Mouse (Mus musculus): ENCODE measurements at regions not wholly inside any gene's neighbourhood (a gene's known extent, or its start where the extent isn't known, plus 50 kb on each side); places are given as distances from the start of the nearest gene placed in this dataset.

DNA sequence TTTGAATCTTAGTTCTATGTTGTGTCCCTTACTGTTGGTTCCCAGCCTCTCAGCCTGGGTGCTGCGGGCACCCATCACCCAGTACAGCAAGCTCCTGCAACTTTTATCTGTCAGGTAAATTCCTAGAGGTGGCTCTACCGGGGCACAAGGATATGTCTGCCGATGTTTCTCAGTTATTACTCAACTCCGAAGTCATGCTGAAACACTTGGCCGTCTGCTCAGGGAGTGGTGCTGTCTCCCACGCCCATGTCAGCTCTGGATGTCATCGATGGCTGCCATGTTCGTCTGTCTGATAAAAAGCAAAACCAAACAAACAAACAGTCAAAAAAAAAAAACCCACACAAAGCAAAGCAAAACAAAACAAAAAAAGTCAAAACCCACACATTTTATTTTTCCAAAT lies 171.4 kb downstream of the Bmp7 start:
- no peak for DNase-seq (ENCODE audit: extremely low read depth, insufficient read length, low spot score)

DNA sequence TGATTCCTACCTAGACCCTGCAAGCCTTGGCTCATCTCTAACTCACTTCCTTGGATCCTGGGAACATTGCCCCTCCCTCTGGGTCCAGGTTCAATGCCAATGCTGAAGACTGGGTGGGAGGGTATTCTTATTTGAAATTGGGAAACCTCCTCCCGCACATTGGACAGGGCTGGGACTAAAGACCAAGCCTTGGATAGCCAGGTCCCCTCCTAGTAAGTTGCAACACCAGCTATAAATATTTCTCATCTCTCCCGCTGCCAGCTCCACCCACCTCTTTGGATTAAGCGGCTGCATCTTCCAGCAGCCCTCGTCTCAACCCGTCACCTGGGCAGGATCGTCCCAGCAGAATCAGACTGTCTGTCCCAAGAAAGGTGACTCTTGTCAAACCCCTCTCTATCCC lies 170.1 kb downstream of the Bmp7 start:
- no peak for DNase-seq (ENCODE audit: extremely low read depth, insufficient read length, low spot score)

DNA sequence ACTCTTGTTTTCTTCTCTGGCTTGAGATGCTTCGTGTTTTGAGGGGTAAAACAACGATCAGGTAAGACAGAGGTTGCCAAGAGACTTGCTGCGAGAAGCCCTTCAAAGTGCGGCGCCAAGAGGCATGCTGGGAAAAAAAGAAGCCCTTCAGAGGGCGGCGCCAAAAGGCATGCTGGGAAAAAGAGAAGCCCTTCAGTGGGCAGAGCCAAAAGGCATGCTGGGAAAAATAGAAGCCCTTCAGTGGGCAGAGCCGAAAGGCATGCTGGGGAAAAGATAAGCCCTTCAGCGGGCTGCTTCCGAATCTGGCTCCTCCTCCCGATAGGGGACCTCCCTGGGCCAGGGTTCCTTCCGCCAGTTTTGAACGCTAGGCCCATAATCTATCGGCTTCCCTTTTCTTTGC lies 169.5 kb downstream of the Bmp7 start:
- no peak for DNase-seq (ENCODE audit: extremely low read depth, insufficient read length, low spot score)

DNA sequence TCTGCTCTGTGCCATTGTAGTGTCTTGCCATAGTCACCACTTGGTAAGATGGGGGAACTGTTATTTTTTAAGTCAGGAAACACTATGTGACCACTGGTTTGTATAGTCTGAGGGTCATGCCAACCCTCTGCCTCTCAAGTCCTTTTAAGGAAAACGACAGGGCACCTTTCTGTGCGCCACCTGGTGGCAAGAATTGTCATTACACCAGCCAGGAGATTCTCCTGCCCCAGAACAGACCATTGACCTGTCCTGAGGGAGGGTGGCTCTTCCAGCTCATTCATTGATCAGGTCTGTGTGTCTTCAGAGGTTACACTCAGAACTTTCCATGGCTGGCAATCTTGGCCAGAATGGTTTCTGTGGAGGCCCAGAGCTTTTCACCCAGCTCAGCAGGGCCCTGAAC lies 166.9 kb downstream of the Bmp7 start:
- DNase-seq (ENCODE audit: extremely low read depth, insufficient read length, low spot score): peak; percentile 17

DNA sequence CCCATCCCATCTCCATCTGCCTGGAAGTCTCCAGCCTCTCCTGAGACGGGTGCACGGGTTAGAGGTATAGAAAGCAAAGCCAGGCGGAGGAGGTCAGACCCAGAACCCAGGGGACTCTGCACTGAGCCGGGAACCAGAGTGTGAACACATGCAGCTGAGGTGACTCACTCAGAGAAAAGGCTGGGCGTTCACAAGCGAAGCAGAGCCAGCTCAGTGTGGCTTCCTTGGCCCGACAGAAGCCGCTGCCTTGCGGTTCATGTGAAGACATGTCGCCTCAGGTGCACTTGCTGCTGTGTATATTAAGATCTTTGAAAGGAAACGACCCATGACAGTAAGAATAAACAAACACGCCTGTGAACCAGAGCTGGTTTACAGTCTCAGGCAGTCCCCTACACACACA lies 163.6 kb downstream of the Bmp7 start:
- peak; percentile 44 for DNase-seq (ENCODE audit: extremely low read depth, insufficient read length, low spot score)

DNA sequence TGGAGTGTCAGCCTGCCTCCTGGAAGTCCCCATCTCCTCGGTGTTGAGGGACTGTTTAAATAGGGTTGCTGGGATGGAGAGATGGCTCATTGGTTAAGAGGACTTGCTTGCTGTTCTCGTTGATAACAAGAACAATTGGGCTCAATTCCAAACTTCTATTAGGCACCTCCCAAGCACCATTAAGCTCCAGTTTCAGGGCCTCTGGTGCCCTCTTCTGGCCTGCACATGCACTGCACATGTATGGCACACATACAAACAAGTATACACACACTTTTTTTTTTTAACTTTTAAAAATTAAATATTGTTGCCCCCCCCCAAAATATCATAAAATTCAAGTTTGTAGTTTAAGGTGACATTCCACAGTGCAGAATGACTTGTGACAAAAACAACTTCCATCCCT lies 162.3 kb downstream of the Bmp7 start:
- DNase-seq (ENCODE audit: extremely low read depth, insufficient read length, low spot score): no peak

DNA sequence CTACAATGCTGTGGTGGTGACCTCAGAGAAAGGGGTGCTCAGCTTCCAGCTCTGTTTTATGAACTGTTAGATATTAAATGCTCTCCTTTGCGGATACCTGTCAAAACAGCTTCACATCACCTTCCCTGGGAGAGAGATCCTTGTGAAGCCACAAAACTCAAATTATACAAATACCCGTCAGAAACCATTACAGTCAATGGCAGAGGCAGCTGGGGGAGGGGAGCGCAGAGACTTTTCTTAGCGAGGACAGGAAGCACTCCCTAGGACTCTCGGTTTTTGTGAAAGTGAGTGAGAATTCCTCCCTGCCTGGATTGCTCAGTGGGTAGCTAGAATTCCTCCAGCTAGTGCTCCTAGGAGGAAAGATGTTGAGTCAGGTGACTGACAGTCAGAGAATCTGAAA lies 161.0 kb downstream of the Bmp7 start:
- DNase-seq (ENCODE audit: extremely low read depth, insufficient read length, low spot score): no peak

DNA sequence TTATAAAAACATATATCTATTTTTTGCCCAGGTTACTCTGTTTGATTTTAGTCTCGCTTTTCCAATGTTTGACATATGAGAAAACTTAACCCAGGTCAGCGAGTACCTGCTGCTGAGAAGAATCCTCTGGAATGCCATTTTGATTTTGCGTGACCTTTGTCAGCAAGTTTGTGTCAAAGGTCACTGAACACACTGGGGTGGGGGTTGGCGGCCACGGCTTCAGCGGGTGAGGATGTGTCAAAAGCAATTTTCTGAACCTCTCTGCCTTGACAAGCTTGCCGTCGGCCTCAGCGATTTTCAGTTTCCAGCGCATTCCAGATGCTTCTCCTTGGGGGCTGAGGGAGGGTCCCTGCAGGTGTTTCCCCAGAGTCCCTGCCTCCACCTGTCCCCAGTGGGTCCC lies 157.4 kb downstream of the Bmp7 start:
- no peak for DNase-seq (ENCODE audit: extremely low read depth, insufficient read length, low spot score)

DNA sequence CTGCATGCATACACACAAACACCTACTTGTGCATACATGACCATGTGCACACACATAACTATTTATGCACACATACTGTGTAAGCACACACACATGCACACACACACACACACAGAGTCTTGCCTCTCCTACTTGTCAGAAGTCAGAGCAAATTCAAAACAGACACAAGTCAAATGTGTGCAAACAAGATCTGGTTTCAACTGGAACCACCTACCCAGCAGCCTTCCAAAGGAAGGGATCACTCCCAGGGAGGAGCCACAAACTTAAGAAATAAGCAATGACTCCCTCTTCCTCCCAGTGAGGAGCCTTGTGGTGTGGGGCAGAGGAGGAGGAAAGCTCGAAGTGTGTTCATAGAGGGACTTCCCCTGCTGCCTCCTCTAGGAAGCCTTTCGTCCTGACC lies 153.8 kb downstream of the Bmp7 start:
- no peak for DNase-seq (ENCODE audit: extremely low read depth, insufficient read length, low spot score)

DNA sequence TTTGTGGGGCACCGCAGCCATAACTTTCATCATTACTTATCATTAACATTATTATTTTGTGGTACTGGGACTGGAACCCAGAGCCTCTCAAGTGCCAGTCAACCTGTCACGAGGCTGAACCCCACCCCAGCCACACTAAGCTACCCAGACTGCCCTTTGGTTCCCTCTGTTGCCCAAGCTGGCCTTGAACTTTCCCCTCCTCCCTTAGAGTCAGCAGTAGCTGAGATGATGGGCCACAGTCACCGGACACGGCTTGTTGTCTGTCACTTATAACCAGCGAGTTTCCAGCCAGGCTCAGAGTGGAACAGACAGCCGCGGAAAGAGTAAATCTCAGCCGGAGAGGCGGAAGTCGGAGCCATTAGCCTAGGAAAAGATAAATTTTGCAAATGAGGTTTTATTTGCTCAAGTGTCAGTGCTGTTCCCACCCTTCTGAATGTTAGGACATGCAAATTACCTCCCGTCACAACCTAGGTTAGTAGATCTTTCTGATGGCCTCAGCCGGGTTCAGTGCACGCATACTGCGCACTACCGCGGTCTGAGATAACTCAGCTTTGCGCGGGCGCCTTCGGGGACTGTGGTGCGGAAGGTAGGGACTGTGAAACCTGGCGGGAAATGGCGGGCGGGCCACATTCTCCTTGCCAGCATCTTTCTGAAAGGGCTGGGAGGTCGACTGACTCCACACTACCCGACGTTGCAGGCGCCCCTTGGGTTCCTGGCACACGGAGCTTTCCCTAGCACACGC lies 152.7 kb downstream of the Bmp7 start:
- no peak for DNase-seq (ENCODE audit: extremely low read depth, insufficient read length, low spot score)

DNA sequence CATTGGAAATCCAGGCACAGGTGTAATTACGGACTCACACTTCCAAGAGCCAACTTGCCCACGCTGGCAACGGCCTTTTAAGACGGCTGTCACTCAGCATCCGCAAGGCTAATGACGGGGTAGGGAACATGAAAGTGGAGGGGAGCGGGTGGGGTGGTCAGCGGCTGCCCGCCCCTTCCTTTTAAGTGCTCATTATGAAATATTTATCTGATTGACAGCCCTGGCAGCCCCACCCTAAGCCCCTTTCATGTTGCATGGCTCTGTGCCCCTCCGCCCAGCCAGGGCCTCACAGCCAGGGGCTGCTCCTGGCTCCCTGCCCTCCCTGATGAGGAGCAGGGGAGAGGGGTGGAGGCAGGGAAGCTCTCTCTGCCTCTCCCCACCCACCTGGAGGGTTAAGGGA lies 150.9 kb downstream of the Bmp7 start:
- DNase-seq (ENCODE audit: extremely low read depth, insufficient read length, low spot score): no peak

DNA sequence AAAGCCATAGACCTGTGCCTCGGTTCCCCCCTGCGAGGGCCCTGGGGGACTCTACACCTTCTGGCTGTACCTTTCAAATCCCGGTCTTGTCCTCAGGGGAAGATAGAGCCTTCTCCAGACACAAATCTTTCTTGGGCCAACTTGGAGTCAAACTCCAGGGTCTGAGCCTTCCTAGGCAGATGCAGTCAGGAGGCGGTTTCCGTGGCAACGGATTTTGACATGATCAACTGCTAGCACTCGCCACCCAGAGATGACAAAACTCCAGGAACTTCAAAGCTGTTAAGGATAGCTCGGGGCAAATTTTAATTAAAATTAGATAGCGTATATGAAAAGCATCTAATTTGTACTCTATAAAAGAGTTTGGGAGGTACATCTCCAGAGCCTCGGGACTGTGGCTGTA lies 147.6 kb downstream of the Bmp7 start:
- no peak for DNase-seq (ENCODE audit: extremely low read depth, insufficient read length, low spot score)

DNA sequence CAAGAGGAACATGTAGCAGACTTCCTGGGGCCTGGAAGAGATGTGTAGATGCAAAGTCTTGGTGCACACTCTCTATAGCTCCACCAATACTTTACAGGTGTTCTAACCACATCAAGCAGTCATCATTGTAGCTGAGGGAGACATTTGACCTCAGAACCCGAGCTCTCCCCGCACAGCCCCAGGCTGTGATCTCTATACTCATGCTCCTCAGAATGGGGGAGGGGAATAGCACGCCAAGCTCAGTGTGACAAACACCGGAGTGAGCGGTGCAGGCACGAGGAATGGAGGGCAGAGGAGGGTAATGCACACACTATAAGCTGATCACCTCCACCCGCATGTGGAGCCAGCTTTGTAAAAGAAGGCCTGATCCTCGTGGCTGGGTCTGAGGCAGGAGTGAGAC lies 146.1 kb downstream of the Bmp7 start:
- DNase-seq (ENCODE audit: extremely low read depth, insufficient read length, low spot score): no peak

DNA sequence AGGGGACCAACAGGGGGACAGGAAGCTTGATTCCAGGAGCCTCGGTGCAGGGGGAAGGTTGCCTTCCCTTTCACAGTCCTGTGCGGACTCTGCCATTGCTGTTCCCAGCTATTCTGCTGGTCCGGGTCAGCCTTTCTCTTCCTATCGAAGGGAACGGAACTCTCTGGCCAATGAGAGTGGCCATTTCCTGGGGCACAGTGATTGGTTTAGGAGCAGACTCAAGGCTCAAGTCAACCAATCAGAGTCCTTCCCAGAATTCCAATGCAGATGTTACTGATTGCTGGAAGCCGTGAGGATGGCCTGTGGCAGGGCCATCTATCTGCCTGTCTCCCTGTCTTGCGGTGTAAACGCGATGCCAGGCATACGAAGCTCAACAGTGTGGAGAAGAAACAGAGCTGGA lies 145.3 kb downstream of the Bmp7 start:
- DNase-seq (ENCODE audit: extremely low read depth, insufficient read length, low spot score): no peak

DNA sequence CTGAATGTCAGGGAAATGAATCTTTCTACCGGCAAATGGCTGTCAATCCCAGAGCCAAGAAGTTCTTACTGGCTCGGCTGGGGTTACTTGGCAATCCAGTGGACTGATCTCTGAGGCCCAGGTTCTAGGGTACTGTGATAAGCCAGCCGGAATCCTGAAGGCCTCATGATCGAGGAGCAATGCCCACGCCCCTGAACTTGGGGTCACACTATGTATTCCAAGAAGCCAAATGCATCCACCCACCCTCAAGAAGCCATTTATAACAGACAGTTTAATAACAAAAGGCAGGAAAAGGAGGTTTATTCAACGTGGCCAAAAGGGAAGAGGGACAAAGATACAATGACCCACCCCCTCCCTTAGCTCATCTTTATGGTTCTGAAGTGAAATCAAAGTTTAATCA lies 144.0 kb downstream of the Bmp7 start:
- DNase-seq (ENCODE audit: extremely low read depth, insufficient read length, low spot score): no peak

DNA sequence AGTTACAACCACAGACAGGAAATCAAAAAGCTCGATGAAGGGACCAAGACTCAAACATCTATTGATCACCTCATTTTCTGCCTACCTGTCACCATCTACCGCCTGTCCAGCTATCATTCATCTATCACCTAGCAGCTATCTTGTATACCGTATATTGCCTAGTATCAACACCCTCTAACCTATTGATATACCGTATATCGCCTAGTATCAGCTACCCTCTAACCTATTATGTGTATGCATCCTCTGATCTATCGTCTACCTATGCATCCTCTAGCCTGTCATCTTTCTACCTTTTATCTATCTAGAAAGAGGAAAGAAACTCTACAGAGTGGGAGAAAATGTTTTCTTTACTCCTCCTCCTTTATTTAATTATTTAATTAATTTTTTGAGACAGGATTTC lies 143.2 kb downstream of the Bmp7 start:
- no peak for DNase-seq (ENCODE audit: extremely low read depth, insufficient read length, low spot score)

DNA sequence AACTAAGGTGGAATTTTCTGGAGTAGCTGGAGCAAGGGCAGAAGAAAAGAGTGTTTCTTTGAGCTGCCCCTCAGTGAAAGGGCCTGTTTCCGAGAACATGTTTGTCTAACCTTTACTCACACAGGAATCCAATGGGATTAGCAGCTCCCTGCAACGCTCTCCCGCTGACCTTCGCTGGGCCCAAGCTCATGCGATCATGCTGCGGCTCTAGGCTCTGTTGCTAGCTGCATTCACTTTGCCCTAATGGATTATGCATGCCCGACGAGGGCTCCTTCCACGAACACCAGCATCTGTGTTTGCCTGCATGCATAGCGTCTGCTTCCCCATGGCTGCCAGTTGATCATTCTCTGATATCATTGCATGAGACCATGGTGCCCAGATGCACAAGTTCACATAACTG lies 140.2 kb downstream of the Bmp7 start:
- DNase-seq (ENCODE audit: extremely low read depth, insufficient read length, low spot score): no peak

DNA sequence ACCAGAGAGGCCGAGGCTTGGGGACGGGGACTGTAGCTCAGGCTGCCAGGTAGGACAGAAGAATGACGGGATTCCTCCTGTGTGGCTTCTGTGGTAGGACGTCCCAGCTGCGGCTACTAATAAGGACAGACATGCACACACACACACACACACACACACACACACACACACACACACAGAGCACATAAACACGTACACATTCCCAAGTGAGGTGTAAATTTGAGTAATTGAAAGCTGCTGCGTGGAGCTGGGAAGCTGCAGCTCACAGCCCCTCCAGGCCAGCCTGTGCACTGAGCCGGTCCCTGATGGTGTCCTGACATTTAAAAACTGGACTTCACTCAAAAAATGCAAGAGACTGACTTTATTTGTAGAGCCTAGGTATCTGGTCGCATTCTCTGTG lies 139.3 kb downstream of the Bmp7 start:
- DNase-seq (ENCODE audit: extremely low read depth, insufficient read length, low spot score): no peak

DNA sequence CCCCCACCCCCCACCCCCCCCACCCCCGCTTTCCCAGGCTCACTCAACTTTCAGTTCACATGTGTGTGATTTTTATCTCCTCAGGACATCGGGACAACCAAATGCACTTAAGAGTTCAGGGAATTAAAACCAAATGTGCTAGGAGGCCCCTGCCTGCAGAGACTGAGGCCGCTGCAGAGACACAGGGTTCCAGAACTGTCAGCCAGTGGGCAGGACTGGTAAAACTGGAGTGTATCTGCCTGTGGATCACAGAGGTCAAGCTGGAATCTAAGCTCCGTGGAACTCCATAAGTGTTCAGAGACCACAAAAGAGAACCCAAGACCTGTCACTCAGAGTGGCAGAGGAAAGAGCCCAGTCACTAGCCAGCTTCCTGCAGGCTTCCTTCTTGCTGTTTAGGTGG lies 138.3 kb downstream of the Bmp7 start:
- no peak for DNase-seq (ENCODE audit: extremely low read depth, insufficient read length, low spot score)

DNA sequence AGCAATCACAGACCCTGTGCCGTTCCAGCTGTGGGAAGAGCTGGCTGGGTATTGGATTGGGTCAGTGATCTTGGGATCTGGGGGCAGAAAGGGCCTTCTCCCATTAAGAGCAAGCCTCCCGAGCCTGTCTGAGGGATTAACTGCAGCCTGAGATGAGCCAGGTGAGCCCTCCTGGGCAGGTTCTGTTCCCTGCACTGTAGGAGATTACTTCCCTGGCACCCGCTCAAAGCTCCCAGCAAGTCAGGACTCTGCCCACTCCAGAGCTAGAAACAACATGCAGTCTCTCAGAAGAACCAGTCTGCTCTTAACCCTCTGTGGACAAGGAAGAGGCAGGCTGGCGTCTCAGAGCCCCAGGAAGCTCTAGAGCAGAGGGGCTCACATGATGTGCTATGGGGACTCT lies 132.7 kb downstream of the Bmp7 start:
- DNase-seq (ENCODE audit: extremely low read depth, insufficient read length, low spot score): no peak

DNA sequence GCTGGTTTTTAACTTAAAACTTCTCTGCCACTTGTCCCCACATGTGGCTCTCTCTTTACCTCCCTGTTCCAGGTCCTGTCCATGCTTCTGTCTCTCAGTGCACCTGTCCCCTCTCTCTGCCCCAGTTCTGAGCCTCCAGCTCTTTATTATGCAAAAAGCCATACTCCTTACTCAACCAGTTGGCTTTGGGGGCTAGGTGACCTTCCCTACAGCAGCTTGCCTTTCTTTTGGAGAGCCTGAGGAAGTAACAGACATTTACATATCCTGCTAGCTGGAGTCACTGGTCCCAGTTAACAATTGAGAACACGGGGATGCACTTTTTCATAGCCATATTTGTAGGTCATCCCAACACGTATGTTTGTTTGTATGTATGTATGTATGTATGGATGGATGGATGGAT lies 130.8 kb downstream of the Bmp7 start:
- DNase-seq (ENCODE audit: extremely low read depth, insufficient read length, low spot score): no peak

DNA sequence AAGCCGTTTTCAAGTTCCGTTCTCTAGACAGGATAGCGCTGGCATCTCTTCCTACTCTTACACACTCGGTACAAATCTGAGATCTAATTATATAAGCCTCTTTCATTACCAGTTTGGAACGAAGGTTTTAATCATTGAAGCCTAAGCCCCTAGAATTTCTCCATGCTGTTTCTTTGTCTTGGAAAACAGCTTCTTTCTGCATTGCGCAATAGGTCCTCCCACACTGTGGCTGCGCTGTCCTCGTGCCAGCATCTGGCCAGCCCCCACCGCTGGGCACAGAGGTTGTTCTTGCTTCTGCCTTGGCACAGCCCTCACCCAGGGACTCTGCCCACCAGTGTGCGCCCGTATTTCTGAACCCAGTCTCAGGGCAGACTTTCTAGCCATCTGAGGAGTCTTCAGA lies 126.8 kb downstream of the Bmp7 start:
- no peak for DNase-seq (ENCODE audit: extremely low read depth, insufficient read length, low spot score)

DNA sequence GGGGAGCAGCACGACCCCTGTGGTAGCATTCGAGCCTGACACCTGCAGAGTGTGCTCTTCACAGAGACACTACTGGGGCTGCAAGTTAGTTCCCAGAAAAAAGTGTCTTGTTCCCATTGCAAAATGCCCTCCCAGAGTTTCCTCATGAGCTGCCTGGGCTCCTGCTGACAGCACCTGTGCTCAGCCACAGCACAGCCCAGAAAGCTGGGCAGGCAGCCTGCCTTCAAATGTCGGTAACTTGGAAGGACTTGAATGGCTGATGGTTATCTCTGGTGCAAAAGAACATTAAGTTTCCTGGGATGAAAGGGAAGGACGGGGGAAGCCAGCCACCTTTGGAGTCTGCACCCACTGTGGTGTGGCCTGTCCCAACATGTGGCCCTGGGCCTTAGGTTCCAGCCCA lies 126.2 kb downstream of the Bmp7 start:
- DNase-seq (ENCODE audit: extremely low read depth, insufficient read length, low spot score): no peak
